8 mouse cellular contexts compared by ENCODE assay signal in genomic region chr4:86930636-86931456, GRCm38 (mm10). TPM values are rescaled to one million over a fixed set of nuclear protein-coding genes. Genes with fewer than 3 reads are reported as not detected.
DNase-seq lines count a peak whose midpoint lies in the region; ATAC-seq and TF ChIP-seq lines count a peak whose summit lies in the region.

No protein-coding gene starts in this region.

- ATAC-seq in forebrain, embryonic 16.5 days = peak; percentile 74
- ATAC-seq in limb, embryonic 11.5 days (ENCODE audit: insufficient number of reproducible peaks, low FRiP score, low TSS enrichment, low read depth) = peak; percentile 80
- ATAC-seq in midbrain, embryonic 15.5 days (replicated peaks) = peak; percentile 87
- ATAC-seq in granulocyte monocyte progenitor cell, adult 5-6 weeks (replicated peaks; ENCODE audit: poor library complexity, severe bottlenecking) = no peak

- no peak for TF ChIP-seq CTCF in ES-Bruce4 (IDR thresholded peaks at IDR 0.05; ENCODE audit: low read depth, low read length)
- no peak for TF ChIP-seq CTCF in kidney, adult 2 months (conservative IDR thresholded peaks at IDR 0.05; ENCODE audit: insufficient read depth, insufficient read length, low read depth, low read length)

- no peaks in the 10 kb centered on the region for H3K9me3 ChIP-seq in ES-Bruce4 (replicated peaks; ENCODE audit: control insufficient read depth, insufficient read depth, low read length, poor library complexity, severe bottlenecking)
- H3K9me3 ChIP-seq in forebrain, embryonic 16.5 days (ENCODE audit: control insufficient read depth, low read length) = no peaks in the 10 kb centered on the region
- no peaks in the 10 kb centered on the region for H3K9me3 ChIP-seq in limb, embryonic 11.5 days (ENCODE audit: control insufficient read depth, low read length)
- H3K9me3 ChIP-seq in midbrain, embryonic 15.5 days = no peaks in the 10 kb centered on the region

- no peaks in the 10 kb centered on the region for H3K4me1 ChIP-seq in ES-Bruce4 (ENCODE audit: control insufficient read depth, insufficient read depth, low read length)
- 0 out of 2 replicates have a peak, but pooled peaks cover 3% of the 10 kb centered on the region for H3K4me1 ChIP-seq in forebrain, embryonic 16.5 days (replicated peaks; ENCODE audit: control insufficient read depth, insufficient read depth, low read length)
- no peaks in the 10 kb centered on the region for H3K4me1 ChIP-seq in kidney, adult 2 months (ENCODE audit: control insufficient read depth, insufficient read depth, low read length)
- H3K4me1 ChIP-seq in limb, embryonic 11.5 days (ENCODE audit: control insufficient read depth, insufficient read depth, low read length) = no peaks in the 10 kb centered on the region
- no peaks in the 10 kb centered on the region for H3K4me1 ChIP-seq in midbrain, embryonic 15.5 days

- peak overlapping the region; percentile 51; the same call in 1 of the 2 replicates for H3K27ac ChIP-seq in ES-Bruce4 (ENCODE audit: insufficient read depth, low read length)
- peak overlapping the region; percentile 25 for H3K27ac ChIP-seq in forebrain, embryonic 16.5 days (ENCODE audit: low read length)
- H3K27ac ChIP-seq in kidney, adult 2 months (ENCODE audit: insufficient read depth, low read depth, low read length) = no peak overlapping the region
- no peak overlapping the region for H3K27ac ChIP-seq in limb, embryonic 11.5 days (replicated peaks; ENCODE audit: low read depth, low read length)
- peak overlapping the region; percentile 78 for H3K27ac ChIP-seq in midbrain, embryonic 15.5 days

- peak overlapping the region; percentile 66 for H3K4me2 ChIP-seq in forebrain, embryonic 16.5 days (ENCODE audit: low read length)
- peak overlapping the region; percentile 47 for H3K4me2 ChIP-seq in limb, embryonic 11.5 days (ENCODE audit: low read depth, severe bottlenecking)
- peak overlapping the region; percentile 58 for H3K4me2 ChIP-seq in midbrain, embryonic 15.5 days

- no peak for TF ChIP-seq POLR2A in ES-Bruce4 (IDR thresholded peaks at IDR 0.05; ENCODE audit: insufficient read depth, low read length)
- TF ChIP-seq POLR2A in kidney, adult 2 months (IDR thresholded peaks at IDR 0.05; ENCODE audit: low read depth, low read length) = no peak

- H3K4me3 ChIP-seq in ES-Bruce4 (ENCODE audit: low read depth, low read length) = peak overlapping the region; percentile 79
- peak overlapping the region; percentile 49 for H3K4me3 ChIP-seq in forebrain, embryonic 16.5 days (replicated peaks; ENCODE audit: low read length)
- peak overlapping the region; percentile 55 for H3K4me3 ChIP-seq in kidney, adult 2 months (ENCODE audit: insufficient read depth, low read depth, low read length)
- H3K4me3 ChIP-seq in limb, embryonic 11.5 days (ENCODE audit: low read depth, low read length) = peak overlapping the region; percentile 41
- H3K4me3 ChIP-seq in midbrain, embryonic 15.5 days = peak overlapping the region; percentile 56

- WGBS in forebrain, embryonic 16.5 days = 5% methylated on average over 33 of the region's 33 CpGs
- 15% methylated on average over 33 of the region's 33 CpGs for WGBS in kidney, adult 2 months
- WGBS in limb, embryonic 11.5 days = 11% methylated on average over 33 of the region's 33 CpGs
- 5% methylated on average over 33 of the region's 33 CpGs for WGBS in midbrain, embryonic 15.5 days

- DNase-seq in cerebellum, adult 11-12 months = peak; percentile 33
- DNase-seq in kidney, adult 2 months = peak; percentile 15
- peak; percentile 80 for DNase-seq in limb, embryonic 11.5 days (ENCODE audit: low spot score)
- DNase-seq in urinary bladder, postnatal 14 days (ENCODE audit: low spot score) = peak; percentile 31

- H3K9ac ChIP-seq in ES-Bruce4 (ENCODE audit: low read depth, poor library complexity, severe bottlenecking) = peak overlapping the region; percentile 79
- peak overlapping the region; percentile 58 for H3K9ac ChIP-seq in forebrain, embryonic 16.5 days (replicated peaks; ENCODE audit: low read depth, low read length)
- peak overlapping the region; percentile 78 for H3K9ac ChIP-seq in limb, embryonic 11.5 days (ENCODE audit: low read length)
- peak overlapping the region; percentile 62 for H3K9ac ChIP-seq in midbrain, embryonic 15.5 days

- TF ChIP-seq EP300 in ES-Bruce4 (IDR thresholded peaks at IDR 0.05; ENCODE audit: insufficient read depth, low read depth, low read length) = no peak

- peaks cover 16% of the 10 kb centered on the region for H3K36me3 ChIP-seq in ES-Bruce4 (ENCODE audit: control insufficient read depth, insufficient read depth, low read length, poor library complexity, severe bottlenecking)
- H3K36me3 ChIP-seq in forebrain, embryonic 16.5 days (ENCODE audit: control insufficient read depth, insufficient read depth) = no peaks in the 10 kb centered on the region
- no peaks in the 10 kb centered on the region for H3K36me3 ChIP-seq in kidney, adult 2 months (ENCODE audit: control insufficient read depth, insufficient read depth, low read length)
- H3K36me3 ChIP-seq in limb, embryonic 11.5 days (ENCODE audit: control insufficient read depth, insufficient read depth, low read length) = no peaks in the 10 kb centered on the region
- no peaks in the 10 kb centered on the region for H3K36me3 ChIP-seq in midbrain, embryonic 15.5 days (replicated peaks)

- H3K27me3 ChIP-seq in ES-Bruce4 (ENCODE audit: control insufficient read depth, insufficient read depth, low read length, poor library complexity, severe bottlenecking) = no peaks in the 10 kb centered on the region
- H3K27me3 ChIP-seq in forebrain, embryonic 16.5 days (replicated peaks; ENCODE audit: control insufficient read depth, insufficient read depth, low read length) = no peaks in the 10 kb centered on the region
- no peaks in the 10 kb centered on the region for H3K27me3 ChIP-seq in kidney, adult 2 months (replicated peaks; ENCODE audit: control insufficient read depth, insufficient read depth, low read length)
- H3K27me3 ChIP-seq in limb, embryonic 11.5 days (ENCODE audit: control insufficient read depth, insufficient read depth, low read length) = no peaks in the 10 kb centered on the region
- H3K27me3 ChIP-seq in midbrain, embryonic 15.5 days (replicated peaks) = no peaks in the 10 kb centered on the region

RNA-seq across cellular contexts. Expression of gene Acer2, which starts 56.6 kb away (rescaled TPM):
- polyA plus RNA-seq in ES-Bruce4 (2011; ENCODE audit: insufficient read depth, insufficient read length, low read depth, missing spikeins) = 20.8 and 22.1 TPM in 2 replicates
- polyA plus RNA-seq in forebrain, embryonic 16.5 days (2015; fragmentation: Nextera tagmentation; extraction: Ambion mirVana) = 10.5 and 11.7 TPM in 2 replicates
- polyA plus RNA-seq in kidney, adult 2 months (2012; rRNA removed) = 28.0 and 35.0 TPM in 2 replicates
- polyA plus RNA-seq in limb, embryonic 11.5 days (2014; fragmentation: Nextera tagmentation; extraction: Ambion mirVana) = 22.2 and 22.4 TPM in 2 replicates
- polyA plus RNA-seq in midbrain, embryonic 15.5 days (2015; fragmentation: Nextera tagmentation; extraction: Ambion mirVana) = 21.1 and 22.2 TPM in 2 replicates
- 1.5 and 3.4 TPM in 2 replicates for total RNA-seq in granulocyte monocyte progenitor cell, adult 5-6 weeks (2014; fragmentation: Nextera tagmentation)
- 1.2 and 1.7 TPM in 2 replicates for total RNA-seq in granulocyte monocyte progenitor cell, adult 5-6 weeks (2017)

Comparison
In these comparisons a context has a peak if more than half of its experiments do, and no peak if none do; other contexts are left out.
1. H3K27ac ChIP-seq: peak in ES-Bruce4 (single experiment), forebrain, embryonic 16.5 days (single experiment) and midbrain, embryonic 15.5 days (single experiment); none in kidney, adult 2 months (single experiment) and limb, embryonic 11.5 days (single experiment).
2. DNase-seq: peak in every context shown above with its lines; median percentile 80 in limb, embryonic 11.5 days; 33 in cerebellum, adult 11-12 months; 31 in urinary bladder, postnatal 14 days; 15 in kidney, adult 2 months.
3. Peak in every context shown above with its lines, with median percentiles within 50 percentile points of each other: H3K4me3 ChIP-seq, H3K9ac ChIP-seq and H3K4me2 ChIP-seq.